Mouse (Mus musculus): ENCODE results near the gene Usp29. TPM values are rescaled to one million over a fixed set of nuclear protein-coding genes. Genes with fewer than 3 reads are reported as not detected.
A peak's percentile ranks its signal among the peaks of the same experiment; 100 is the strongest.

Gene Usp29
- polyA plus RNA-seq (2011; ENCODE audit: insufficient read depth, insufficient read length, low replicate concordance, missing spikeins): not detected in 2 replicates

DNA sequence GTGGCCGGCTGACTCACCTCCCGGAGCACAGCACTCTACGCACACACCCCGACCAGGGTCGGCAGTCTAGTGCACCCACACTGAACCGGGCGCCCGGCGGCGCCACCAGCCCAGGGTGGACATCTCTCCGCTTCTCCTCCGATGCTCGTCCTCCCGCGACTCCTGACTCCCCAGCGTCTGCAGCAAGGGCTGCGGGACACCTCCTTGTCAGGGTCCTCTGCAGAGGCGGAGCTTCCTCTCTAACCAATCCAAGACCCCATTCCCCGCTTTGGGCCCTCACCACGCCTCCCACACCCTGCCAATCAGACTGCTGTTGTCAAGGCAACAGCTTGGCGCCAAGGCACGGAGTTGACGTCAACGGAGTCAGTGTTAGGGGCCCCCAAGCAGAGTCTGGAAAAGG is at the start of gene Usp29, which contains the start of gene Peg3:
TSS of gene Usp29 (plus strand) at position 338 of the 400 bp plus-strand sequence.
TSS of gene Peg3 (minus strand) at position 191 of the 400 bp plus-strand sequence.
- Histone ChIP-seq H3K4me1 (ENCODE audit: control insufficient read depth, insufficient read depth, low read length) (no peaks in the 10 kb centered on the region), H3K27ac (ENCODE audit: control insufficient read depth, insufficient read depth, low read depth, low read length, poor library complexity) (no peak within 1 kb of the TSS), H3K4me3 (replicated peaks; ENCODE audit: control insufficient read depth, low read depth, low read length) (peak within 1 kb of the TSS; percentile 27)
- no peak for TF ChIP-seq POLR2A (IDR thresholded peaks at IDR 0.05; ENCODE audit: borderline replicate concordance, control insufficient read depth, low read depth, low read length)
- TF ChIP-seq CTCF (IDR thresholded peaks at IDR 0.05; ENCODE audit: control insufficient read depth, insufficient read depth, low read length): no peak
- WGBS: 60% methylated on average over 24 of the region's 24 CpGs

GRCm38 (mm10) chr7:6685511-6685910 is 44.9 kb upstream of the Usp29 start:
- TF ChIP-seq POLR2A (IDR thresholded peaks at IDR 0.05; ENCODE audit: borderline replicate concordance, control insufficient read depth, low read depth, low read length) (no peak), CTCF (IDR thresholded peaks at IDR 0.05; ENCODE audit: control insufficient read depth, insufficient read depth, low read length) (no peak)
- Histone ChIP-seq H3K27ac (ENCODE audit: control insufficient read depth, insufficient read depth, low read depth, low read length, poor library complexity) (no peak overlapping the region), H3K4me3 (replicated peaks; ENCODE audit: control insufficient read depth, low read depth, low read length) (no peak overlapping the region), H3K4me1 (ENCODE audit: control insufficient read depth, insufficient read depth, low read length) (no peaks in the 10 kb centered on the region; the same call in 1 of the 2 replicates)
- 89% methylated on average over 6 of the region's 6 CpGs for WGBS

GRCm38 (mm10) chr7:6696241-6697045 is 33.9 kb upstream of the Usp29 start, which contains the start of gene Zim1:
Gene Zim1 (minus strand): TSS chr7:6696450.
- 16% methylated on average over 32 of the region's 32 CpGs for WGBS
- H3K27ac ChIP-seq (ENCODE audit: control insufficient read depth, insufficient read depth, low read depth, low read length, poor library complexity): no peak within 1 kb of the TSS
- no peak within 1 kb of the TSS for H3K4me3 ChIP-seq (replicated peaks; ENCODE audit: control insufficient read depth, low read depth, low read length)
- H3K4me1 ChIP-seq (ENCODE audit: control insufficient read depth, insufficient read depth, low read length): no peaks in the 10 kb centered on the region
- TF ChIP-seq CTCF (IDR thresholded peaks at IDR 0.05; ENCODE audit: control insufficient read depth, insufficient read depth, low read length) (no peak), POLR2A (IDR thresholded peaks at IDR 0.05; ENCODE audit: borderline replicate concordance, control insufficient read depth, low read depth, low read length) (no peak)

GRCm38 (mm10) chr7:6699230-6699629 is 31.1 kb upstream of the Usp29 start:
- no peak overlapping the region for H3K27ac ChIP-seq (ENCODE audit: control insufficient read depth, insufficient read depth, low read depth, low read length, poor library complexity)
- no peak overlapping the region for H3K4me3 ChIP-seq (replicated peaks; ENCODE audit: control insufficient read depth, low read depth, low read length)
- TF ChIP-seq CTCF (IDR thresholded peaks at IDR 0.05; ENCODE audit: control insufficient read depth, insufficient read depth, low read length) (no peak), POLR2A (IDR thresholded peaks at IDR 0.05; ENCODE audit: borderline replicate concordance, control insufficient read depth, low read depth, low read length) (no peak)
- 68% methylated on average over 3 of the region's 3 CpGs for WGBS
- H3K4me1 ChIP-seq (ENCODE audit: control insufficient read depth, insufficient read depth, low read length): no peaks in the 10 kb centered on the region

GRCm38 (mm10) chr7:6707416-6708015 is 22.9 kb upstream of the Usp29 start:
- WGBS: 88% methylated on average over 23 of the region's 23 CpGs
- no peak for TF ChIP-seq POLR2A (IDR thresholded peaks at IDR 0.05; ENCODE audit: borderline replicate concordance, control insufficient read depth, low read depth, low read length)
- TF ChIP-seq CTCF (IDR thresholded peaks at IDR 0.05; ENCODE audit: control insufficient read depth, insufficient read depth, low read length): no peak
- H3K27ac ChIP-seq (ENCODE audit: control insufficient read depth, insufficient read depth, low read depth, low read length, poor library complexity): no peak overlapping the region; the same call in 1 of the 2 replicates
- no peak overlapping the region for H3K4me3 ChIP-seq (replicated peaks; ENCODE audit: control insufficient read depth, low read depth, low read length)
- H3K4me1 ChIP-seq (ENCODE audit: control insufficient read depth, insufficient read depth, low read length): no peaks in the 10 kb centered on the region

GRCm38 (mm10) chr7:6708451-6709180 is 21.8 kb upstream of the Usp29 start:
- 81% methylated on average over 17 of the region's 17 CpGs for WGBS
- no peak overlapping the region for H3K27ac ChIP-seq (ENCODE audit: control insufficient read depth, insufficient read depth, low read depth, low read length, poor library complexity)

DNA sequence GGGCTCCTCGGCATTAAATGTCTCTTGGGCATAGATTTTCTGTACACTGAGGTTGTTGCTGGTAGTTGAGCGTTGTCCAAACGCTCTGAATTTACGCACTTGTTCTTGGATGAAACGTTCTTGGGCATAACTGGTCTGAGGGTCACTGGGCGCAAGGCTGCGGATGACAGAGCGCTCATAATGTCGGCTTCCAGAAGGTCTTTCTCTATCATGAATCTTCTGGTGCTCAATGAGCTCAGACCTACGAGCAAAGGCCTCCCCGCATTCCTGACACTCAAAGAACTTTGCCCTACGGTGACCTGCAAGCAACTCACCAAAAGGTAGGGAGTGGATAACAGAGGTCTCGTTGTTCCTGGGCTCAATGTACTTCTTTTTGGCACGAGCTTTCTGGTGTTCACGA is 21.0 kb upstream of the Usp29 start:
- H3K4me3 ChIP-seq (replicated peaks; ENCODE audit: control insufficient read depth, low read depth, low read length): no peak overlapping the region
- no peak overlapping the region for H3K27ac ChIP-seq (ENCODE audit: control insufficient read depth, insufficient read depth, low read depth, low read length, poor library complexity)
- TF ChIP-seq POLR2A (IDR thresholded peaks at IDR 0.05; ENCODE audit: borderline replicate concordance, control insufficient read depth, low read depth, low read length) (no peak), CTCF (IDR thresholded peaks at IDR 0.05; ENCODE audit: control insufficient read depth, insufficient read depth, low read length) (no peak)
- no peaks in the 10 kb centered on the region for H3K4me1 ChIP-seq (ENCODE audit: control insufficient read depth, insufficient read depth, low read length)
- WGBS: 81% methylated on average over 15 of the region's 15 CpGs

More at GRCm38 (mm10) chr7:6708451-6709180, 21.8 kb upstream of the Usp29 start:
- TF ChIP-seq CTCF (IDR thresholded peaks at IDR 0.05; ENCODE audit: control insufficient read depth, insufficient read depth, low read length) (no peak), POLR2A (IDR thresholded peaks at IDR 0.05; ENCODE audit: borderline replicate concordance, control insufficient read depth, low read depth, low read length) (no peak)
- H3K4me1 ChIP-seq (ENCODE audit: control insufficient read depth, insufficient read depth, low read length): no peaks in the 10 kb centered on the region
- H3K4me3 ChIP-seq (replicated peaks; ENCODE audit: control insufficient read depth, low read depth, low read length): no peak overlapping the region

Measured in bone marrow, adult 2 months (tissue).